Mouse (Mus musculus) liver, adult 2 months (tissue): ENCODE results near the gene Npdc1. TPM values are rescaled to one million over a fixed set of nuclear protein-coding genes. Genes with fewer than 3 reads are reported as not detected.

ENCODE experiments used
- DNase-seq: peaks from one replicate; pipeline ENCODE4 v3.0.0-alpha.2; 2011; ENCODE audit warnings: low read depth, low spot score; ENCODE audit errors: extremely low read depth
- H3K27ac ChIP-seq: fragments of 200-500 bp; replicated peaks from 2 replicates; pipeline ENCODE4 v1.5.1; 2012; ENCODE audit warnings: low read depth, mild to moderate bottlenecking, control low read depth, inconsistent platforms, low read length; ENCODE audit not compliant: insufficient read depth
- H3K27me3 ChIP-seq: fragments of 200-500 bp; 2 replicates; pipeline ENCODE4 v1.6.1; 2012; ENCODE audit warnings: mild to moderate bottlenecking, moderate library complexity, low read length, inconsistent platforms; ENCODE audit not compliant: control insufficient read depth, insufficient read depth
- H3K36me3 ChIP-seq: fragments of 200-500 bp; 2 replicates; pipeline ENCODE4 v1.6.1; 2012; ENCODE audit warnings: low read length, inconsistent platforms; ENCODE audit not compliant: control insufficient read depth, insufficient read depth
- H3K4me1 ChIP-seq: fragments of 200-500 bp; 2 replicates; pipeline ENCODE4 v1.6.1; 2011; ENCODE audit warnings: low read length; ENCODE audit not compliant: control insufficient read depth, insufficient read depth
- H3K4me3 ChIP-seq: fragments of 200-500 bp; 2 replicates; pipeline ENCODE4 v1.5.1; 2011; ENCODE audit warnings: low read depth, mild to moderate bottlenecking, control low read depth, low read length, moderate library complexity; ENCODE audit not compliant: insufficient read depth
- H3K79me2 ChIP-seq: fragments of 200-500 bp; 2 replicates; pipeline ENCODE4 v1.6.1; 2012; ENCODE audit warnings: inconsistent platforms, mild to moderate bottlenecking, low read length, moderate library complexity; ENCODE audit not compliant: control insufficient read depth, insufficient read depth
- H3K9ac ChIP-seq: fragments of 200-500 bp; 2 replicates; pipeline ENCODE4 v1.6.1; 2012; ENCODE audit warnings: low read depth, mild to moderate bottlenecking, control low read depth, inconsistent platforms, low read length
- CTCF ChIP-seq: fragments of 200-500 bp; IDR thresholded peaks from 2 replicates; pipeline ENCODE4 v1.5.1; 2011; ENCODE audit warnings: low read depth, low read length, control low read depth
- POLR2A ChIP-seq: fragments of 200-500 bp; IDR thresholded peaks from 2 replicates; pipeline ENCODE4 v1.6.1; 2011; ENCODE audit warnings: low read length, control low read depth; ENCODE audit not compliant: insufficient read depth; ENCODE audit errors: extremely low read depth
- WGBS: fragments of 180-500 bp; shearing (Covaris S2); methylation state at CpG from one replicate; pipeline ENCODE4 v1.1.7; 2018; 5-methylcytosine and 5-hydroxymethylcytosine counted together
- polyA plus RNA-seq: library from polyadenylated mRNA; depleted of rRNA; stranded (reverse); fragments of >200 nt; gene quantifications from 2 replicates; pipeline ENCODE4 v1.2.3, GENCODE M21; 2012
- total RNA-seq: library from RNA; depleted of rRNA; stranded (reverse); fragments of >200 nt; gene quantifications from 2 replicates; pipeline ENCODE4 v1.2.3, GENCODE M21; 2014

Npdc1 gene
- total and polyA plus RNA-seq, 2 experiments, result 1.7 to 8.9 TPM

GRCm38 (mm10) chr2:25428442-25429236, 29.5 kb downstream of the Npdc1 start, which contains the start of gene Abca2:
Abca2 (plus strand) TSS chr2:25428703.
- peak; percentile 62 for DNase-seq
- Histone ChIP-seq H3K9ac (peak within 1 kb of the TSS; percentile 88), H3K4me1 (peaks cover 3% of the 10 kb centered on the region; the same call in 1 of the 2 replicates), H3K27me3 (no peaks in the 10 kb centered on the region), H3K4me3 (peak within 1 kb of the TSS; percentile 74), H3K36me3 (no peaks in the 10 kb centered on the region), H3K27ac (no peak within 1 kb of the TSS), H3K79me2 (peaks cover 6% of the 10 kb centered on the region; the same call in 1 of the 2 replicates)
- peak; percentile 83 for TF ChIP-seq CTCF
- no peak for TF ChIP-seq POLR2A
- WGBS, result under 1% methylated on average over 89 of the region's 89 CpGs

GRCm38 (mm10) chr2:25429435-25430180, 30.5 kb downstream of the Npdc1 start:
- no peak overlapping the region for H3K4me3 ChIP-seq

DNA sequence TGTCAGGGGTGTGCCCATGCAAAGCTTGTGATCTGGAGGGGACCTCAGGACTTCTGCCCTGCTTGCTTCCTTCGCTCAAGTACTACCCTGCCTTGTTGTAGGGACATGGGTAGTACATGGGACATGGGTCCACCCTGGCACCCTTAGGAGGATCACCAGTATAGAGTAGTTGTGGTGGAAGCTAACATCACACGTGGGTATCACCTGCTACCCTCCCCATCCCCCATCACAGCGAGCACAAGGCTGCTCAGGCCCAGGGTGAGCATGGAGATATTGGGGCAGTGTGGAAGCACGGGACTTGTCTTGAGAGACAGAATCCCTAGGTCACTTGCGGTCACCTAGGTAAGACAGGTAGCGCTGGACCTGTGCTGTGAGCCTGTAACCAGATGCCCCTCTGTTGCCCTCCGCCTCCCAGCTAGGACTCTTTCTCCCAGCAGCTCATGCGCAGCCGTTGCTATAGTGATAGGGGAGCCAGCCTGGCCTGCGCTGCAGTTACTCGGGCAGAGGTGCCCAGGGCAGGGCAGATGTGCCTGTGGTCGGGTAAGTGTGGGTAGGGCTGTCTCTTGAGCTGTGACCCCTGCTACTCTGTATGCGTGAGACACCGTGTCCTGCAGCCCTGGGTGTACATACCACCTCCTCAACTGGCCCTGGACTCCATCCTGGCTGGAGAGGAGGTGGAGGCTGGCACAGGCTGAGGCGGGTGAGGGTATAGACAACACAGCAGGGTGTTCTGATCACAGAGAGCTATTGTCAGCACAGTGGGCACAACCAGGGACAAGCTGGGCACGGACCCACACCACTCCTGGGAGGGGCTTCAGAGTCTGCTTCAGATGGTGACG, 31.5 kb downstream of the Npdc1 start:
- no peak for DNase-seq
- Histone ChIP-seq H3K79me2 (peaks cover 6% of the 10 kb centered on the region; the same call in 1 of the 2 replicates), H3K27me3 (no peaks in the 10 kb centered on the region), H3K36me3 (no peaks in the 10 kb centered on the region), H3K4me3 (no peak overlapping the region), H3K9ac (no peak overlapping the region), H3K4me1 (peaks cover 3% of the 10 kb centered on the region; the same call in 1 of the 2 replicates), H3K27ac (no peak overlapping the region)
- TF ChIP-seq CTCF (no peak), POLR2A (no peak)
- 90% methylated on average over 17 of the region's 17 CpGs for WGBS

More at GRCm38 (mm10) chr2:25429435-25430180, 30.5 kb downstream of the Npdc1 start:
- Histone ChIP-seq H3K79me2 (peaks cover 6% of the 10 kb centered on the region; the same call in 1 of the 2 replicates), H3K36me3 (no peaks in the 10 kb centered on the region), H3K4me1 (peaks cover 3% of the 10 kb centered on the region; the same call in 1 of the 2 replicates), H3K27me3 (no peaks in the 10 kb centered on the region), H3K27ac (no peak overlapping the region), H3K9ac (peak overlapping the region; percentile 88; the same call in 1 of the 2 replicates)
- 52% methylated on average over 5 of the region's 5 CpGs for WGBS
- TF ChIP-seq POLR2A (no peak), CTCF (no peak)
- no peak for DNase-seq

DNA sequence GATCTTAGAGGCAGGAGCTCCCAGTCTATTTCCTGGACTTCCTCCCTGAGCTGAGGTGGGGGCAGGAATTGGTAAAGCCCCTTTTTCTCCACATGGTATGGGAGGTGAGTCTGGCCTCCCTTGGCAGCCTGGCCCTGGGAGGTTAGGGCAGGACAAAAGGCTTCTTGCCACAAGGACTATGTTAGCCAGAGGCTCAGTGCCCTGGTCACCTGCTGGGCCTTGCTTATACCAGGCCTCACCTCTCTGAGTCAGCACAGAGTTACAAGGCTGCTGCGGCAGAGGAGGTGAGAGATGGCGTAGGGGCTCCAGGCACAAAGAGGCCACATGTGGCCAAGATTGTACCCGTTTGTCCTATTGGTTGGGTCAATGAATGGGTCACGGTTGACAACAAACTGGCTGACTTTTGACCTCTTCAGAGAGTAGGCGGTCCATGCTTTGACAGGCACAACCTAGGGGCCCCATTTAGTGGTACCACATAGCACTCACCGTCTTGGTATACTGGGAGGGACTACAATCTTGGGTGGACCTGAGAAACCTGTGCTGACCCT, 32.2 kb downstream of the Npdc1 start:
- peaks cover 3% of the 10 kb centered on the region; the same call in 1 of the 2 replicates for H3K4me1 ChIP-seq
- WGBS, result 58% methylated on average over 6 of the region's 6 CpGs
- H3K27ac ChIP-seq, result no peak overlapping the region
- peaks cover 6% of the 10 kb centered on the region; the same call in 1 of the 2 replicates for H3K79me2 ChIP-seq
- no peak overlapping the region for H3K4me3 ChIP-seq
- H3K36me3 ChIP-seq, result no peaks in the 10 kb centered on the region
- no peak overlapping the region for H3K9ac ChIP-seq
- peak; percentile 17 for DNase-seq
- no peaks in the 10 kb centered on the region for H3K27me3 ChIP-seq
- no peak for TF ChIP-seq CTCF
- TF ChIP-seq POLR2A, result no peak
